14 mouse cellular contexts compared by ENCODE assay signal in the genomic region with DNA sequence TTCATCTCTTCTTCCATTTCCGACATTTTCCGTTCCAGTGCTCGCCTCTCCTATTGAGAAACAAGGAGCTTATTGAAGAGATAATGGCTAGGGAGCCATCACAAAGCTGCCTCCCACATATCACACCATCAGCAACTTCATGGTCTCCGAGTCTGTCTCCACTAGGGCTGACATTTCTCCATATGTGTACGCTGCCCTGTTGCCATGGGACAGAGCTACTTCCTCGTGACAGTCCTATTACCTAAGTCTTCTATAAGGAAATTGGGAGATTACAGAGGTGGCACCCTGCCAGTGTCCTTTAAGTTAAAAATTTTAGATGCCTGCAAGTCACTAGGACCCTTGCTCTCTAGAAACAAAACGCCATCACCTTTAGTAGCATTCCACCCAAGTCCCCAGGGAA.
DNase-seq lines count a peak whose midpoint lies in the region; ATAC-seq and TF ChIP-seq lines count a peak whose summit lies in the region.
"Had no signal": no experiment of that assay in that cellular context is flagged by ENCODE, and none has a peak within 500 bp of the region (broad histone marks: within the 10 kb centered on the region; RNA-seq: fewer than 3 reads in every experiment).

No protein-coding gene starts in this region.

- no peaks in the 10 kb centered on the region for H3K9me3 ChIP-seq in heart, embryonic 13.5 days
- H3K9me3 ChIP-seq in heart, embryonic 11.5 days (replicated peaks; ENCODE audit: control insufficient read depth, low read length) = no peaks in the 10 kb centered on the region
- no peaks in the 10 kb centered on the region for H3K9me3 ChIP-seq in intestine, embryonic 15.5 days
- H3K9me3 ChIP-seq: forebrain, embryonic 15.5 days; liver, embryonic 12.5 days had no signal

- H3K27me3 ChIP-seq in heart, embryonic 13.5 days (replicated peaks) = no peaks in the 10 kb centered on the region
- no peaks in the 10 kb centered on the region for H3K27me3 ChIP-seq in heart, embryonic 11.5 days (ENCODE audit: control insufficient read depth, insufficient read depth, low read length)
- no peaks in the 10 kb centered on the region for H3K27me3 ChIP-seq in intestine, embryonic 15.5 days (replicated peaks)
- H3K27me3 ChIP-seq: forebrain, embryonic 15.5 days; liver, embryonic 12.5 days had no signal

- no peak overlapping the region for H3K4me3 ChIP-seq in heart, embryonic 13.5 days
- no peak overlapping the region for H3K4me3 ChIP-seq in heart, embryonic 11.5 days (ENCODE audit: low read depth, low read length)
- H3K4me3 ChIP-seq in layer of hippocampus, adult 2 months = no peak overlapping the region
- H3K4me3 ChIP-seq in brown adipose tissue, adult 24 weeks (ENCODE audit: insufficient read depth, low read depth, low read length) = no peak overlapping the region
- H3K4me3 ChIP-seq in intestine, embryonic 15.5 days (replicated peaks) = no peak overlapping the region
- H3K4me3 ChIP-seq: forebrain, embryonic 15.5 days; liver, embryonic 12.5 days had no signal

- H3K36me3 ChIP-seq in heart, embryonic 13.5 days = peaks cover 95% of the 10 kb centered on the region
- H3K36me3 ChIP-seq in heart, embryonic 11.5 days (ENCODE audit: control insufficient read depth, insufficient read depth, low read length) = peaks cover 17% of the 10 kb centered on the region
- 0 out of 2 replicates have a peak, but pooled peaks cover 8% of the 10 kb centered on the region for H3K36me3 ChIP-seq in intestine, embryonic 15.5 days

- H3K27ac ChIP-seq in heart, embryonic 13.5 days (replicated peaks) = peak overlapping the region; percentile 81
- H3K27ac ChIP-seq in heart, embryonic 11.5 days (ENCODE audit: low read depth, low read length) = no peak overlapping the region
- peak overlapping the region; percentile 65; the same call in 1 of the 2 replicates for H3K27ac ChIP-seq in layer of hippocampus, adult 2 months
- H3K27ac ChIP-seq in brown adipose tissue, adult 24 weeks (replicated peaks; ENCODE audit: low read depth, low read length) = peak overlapping the region; percentile 49
- H3K27ac ChIP-seq in intestine, embryonic 15.5 days = peak overlapping the region; percentile 84; the same call in 1 of the 2 replicates
- H3K27ac ChIP-seq: forebrain, embryonic 15.5 days had no signal

- TF ChIP-seq CTCF in layer of hippocampus, adult 2 months (conservative IDR thresholded peaks at IDR 0.05) = no peak

- 77% methylated on average over 7 of the region's 7 CpGs for WGBS in heart, embryonic 13.5 days
- 86% methylated on average over 7 of the region's 7 CpGs for WGBS in heart, embryonic 11.5 days (ENCODE audit: insufficient replicate concordance)
- 88% methylated on average over 7 of the region's 7 CpGs for WGBS in intestine, embryonic 15.5 days

- no peak for DNase-seq in layer of hippocampus, adult 2 months (ENCODE audit: low spot score in 2 of 2)
- DNase-seq in layer of hippocampus, postnatal 25 days (ENCODE audit: extremely low spot score in 1 of 2, low spot score in 1 of 2) = no peak
- DNase-seq in ovary, adult 18-20 months (ENCODE audit: low spot score) = no peak
- DNase-seq in cerebellum, adult 11 months = no peak
- DNase-seq: adrenal gland, adult 2 months; cerebellum, postnatal 10 days; thymus, postnatal 14 days had no signal

- ATAC-seq in heart, embryonic 13.5 days (ENCODE audit: extremely low read depth, insufficient number of reproducible peaks, low FRiP score, low TSS enrichment) = no peak
- ATAC-seq in heart, embryonic 11.5 days (replicated peaks; ENCODE audit: insufficient number of reproducible peaks, low FRiP score, low TSS enrichment) = no peak
- no peak for ATAC-seq in intestine, embryonic 15.5 days
- ATAC-seq: forebrain, embryonic 15.5 days; hindbrain, embryonic 16.5 days; liver, embryonic 12.5 days had no signal

- H3K4me1 ChIP-seq in heart, embryonic 13.5 days = peaks cover 52% of the 10 kb centered on the region
- peaks cover 11% of the 10 kb centered on the region for H3K4me1 ChIP-seq in heart, embryonic 11.5 days (ENCODE audit: control insufficient read depth, insufficient read depth, low read length)
- H3K4me1 ChIP-seq in brown adipose tissue, adult 24 weeks (ENCODE audit: control insufficient read depth, insufficient read depth, insufficient read length, low read length) = peaks cover 15% of the 10 kb centered on the region
- H3K4me1 ChIP-seq in intestine, embryonic 15.5 days (replicated peaks) = peaks cover 43% of the 10 kb centered on the region
- H3K4me1 ChIP-seq: forebrain, embryonic 15.5 days had no signal

- H3K9ac ChIP-seq in heart, embryonic 13.5 days = no peak overlapping the region
- no peak overlapping the region for H3K9ac ChIP-seq in heart, embryonic 11.5 days (ENCODE audit: low read depth, low read length)
- H3K9ac ChIP-seq in intestine, embryonic 15.5 days = no peak overlapping the region
- H3K9ac ChIP-seq: forebrain, embryonic 15.5 days had no signal

- no peak overlapping the region for H3K4me2 ChIP-seq in heart, embryonic 13.5 days
- no peak overlapping the region for H3K4me2 ChIP-seq in heart, embryonic 11.5 days
- H3K4me2 ChIP-seq in intestine, embryonic 15.5 days (replicated peaks) = no peak overlapping the region
- H3K4me2 ChIP-seq: forebrain, embryonic 15.5 days; liver, embryonic 12.5 days had no signal
